Mouse (Mus musculus): ENCODE measurements around the gene Pfdn5. TPM values are rescaled to one million over a fixed set of nuclear protein-coding genes. Genes with fewer than 3 reads are reported as not detected.

Gene Pfdn5
- polyA plus RNA-seq, 1 experiment from 2014 or later: 283 TPM

DNA sequence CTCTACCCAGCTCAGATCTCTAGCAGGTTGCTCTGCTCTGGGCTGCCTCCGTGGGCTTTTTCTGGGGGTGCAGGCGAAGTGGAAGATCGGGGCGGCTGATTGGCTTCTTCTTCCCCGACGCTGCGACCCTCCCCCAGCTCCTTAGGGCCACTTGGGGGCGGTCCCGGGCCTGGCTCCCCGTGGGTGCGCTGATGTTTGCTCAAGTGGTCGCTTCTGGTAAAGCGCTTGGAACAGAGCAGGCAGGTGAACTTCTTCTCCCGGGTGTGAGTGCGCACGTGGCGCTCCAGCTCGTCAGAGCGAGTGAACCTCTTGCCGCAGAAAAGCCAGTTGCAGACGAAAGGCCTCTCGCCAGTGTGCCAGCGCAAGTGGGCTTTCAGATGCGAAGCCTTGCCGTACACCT is 32.2 kb downstream of the Pfdn5 start:
- peak overlapping the region; percentile 30 for H3K4me2 ChIP-seq (ENCODE audit: low read depth, low read length)
- no peaks in the 10 kb centered on the region for H3K36me3 ChIP-seq (ENCODE audit: control insufficient read depth, insufficient read depth, low read length)
- H3K9ac ChIP-seq (ENCODE audit: low read depth, low read length): 0 out of 2 replicates have a peak overlapping the region, but pooled peaks have one; percentile 16
- ATAC-seq: no peak
- peak overlapping the region; percentile 21; the same call in 1 of the 2 replicates for H3K4me3 ChIP-seq (ENCODE audit: low read length)
- peaks cover 29% of the 10 kb centered on the region for H3K27me3 ChIP-seq (replicated peaks; ENCODE audit: control insufficient read depth, insufficient read depth, low read length)
- H3K9me3 ChIP-seq (ENCODE audit: control insufficient read depth, low read length): no peaks in the 10 kb centered on the region
- no peak overlapping the region for H3K27ac ChIP-seq (ENCODE audit: low read length)
- 4% methylated on average over 25 of the region's 25 CpGs for WGBS
- peaks cover 17% of the 10 kb centered on the region for H3K4me1 ChIP-seq (ENCODE audit: control insufficient read depth, insufficient read depth, low read length)

DNA sequence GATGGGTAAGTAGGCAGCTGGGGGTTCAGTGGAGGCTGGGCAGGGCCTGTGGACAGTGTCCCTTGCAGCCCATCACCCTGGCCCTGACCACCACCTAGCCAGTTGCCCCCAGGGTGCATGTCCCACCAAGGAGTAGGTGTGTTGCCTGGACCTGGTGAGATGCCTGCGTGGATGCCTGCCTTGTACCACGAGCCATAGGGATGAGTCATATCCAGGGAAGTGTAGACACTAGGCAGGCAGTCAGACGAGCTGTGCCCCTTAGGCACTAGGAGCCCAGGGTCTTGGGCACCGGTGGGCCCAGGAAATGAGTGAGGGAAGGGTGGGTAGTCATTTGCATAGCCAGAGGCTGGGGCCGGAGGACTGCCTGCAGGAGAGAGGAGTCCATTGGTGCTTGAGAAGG is 32.9 kb downstream of the Pfdn5 start:
- Histone ChIP-seq H3K27ac (ENCODE audit: low read length) (no peak overlapping the region), H3K4me2 (ENCODE audit: low read depth, low read length) (no peak overlapping the region), H3K36me3 (ENCODE audit: control insufficient read depth, insufficient read depth, low read length) (no peaks in the 10 kb centered on the region), H3K9ac (ENCODE audit: low read depth, low read length) (no peak overlapping the region), H3K4me3 (ENCODE audit: low read length) (no peak overlapping the region), H3K9me3 (ENCODE audit: control insufficient read depth, low read length) (no peaks in the 10 kb centered on the region), H3K4me1 (ENCODE audit: control insufficient read depth, insufficient read depth, low read length) (peaks cover 17% of the 10 kb centered on the region), H3K27me3 (replicated peaks; ENCODE audit: control insufficient read depth, insufficient read depth, low read length) (peaks cover 29% of the 10 kb centered on the region)
- 40% methylated on average over 5 of the region's 5 CpGs for WGBS
- no peak for ATAC-seq

DNA sequence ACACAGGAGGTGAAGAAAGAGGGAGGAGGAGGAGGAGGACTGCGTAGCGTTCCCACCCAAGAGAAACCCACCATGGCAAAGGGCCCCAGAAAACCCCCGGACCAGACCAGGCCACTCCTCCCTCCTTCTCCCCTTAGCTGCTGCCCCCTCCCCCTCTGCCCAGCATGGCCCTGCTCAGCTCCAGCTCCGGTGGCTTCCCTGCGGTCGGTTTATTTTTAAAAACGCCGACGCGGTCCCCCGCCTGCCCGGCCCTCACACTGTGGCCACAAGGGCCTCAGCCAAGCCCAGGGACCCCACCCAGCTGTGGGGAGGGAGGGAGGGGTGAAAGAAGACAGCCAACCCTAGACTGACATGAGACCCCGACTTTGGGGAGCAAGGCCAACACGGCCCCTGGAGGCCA is 36.7 kb downstream of the Pfdn5 start:
- peaks cover 24% of the 10 kb centered on the region for H3K27me3 ChIP-seq (replicated peaks; ENCODE audit: control insufficient read depth, insufficient read depth, low read length)
- peak overlapping the region; percentile 54 for H3K9ac ChIP-seq (ENCODE audit: low read depth, low read length)
- H3K9me3 ChIP-seq (ENCODE audit: control insufficient read depth, low read length): no peaks in the 10 kb centered on the region
- H3K36me3 ChIP-seq (ENCODE audit: control insufficient read depth, insufficient read depth, low read length): no peaks in the 10 kb centered on the region
- peak overlapping the region; percentile 41 for H3K4me2 ChIP-seq (ENCODE audit: low read depth, low read length)
- H3K4me1 ChIP-seq (ENCODE audit: control insufficient read depth, insufficient read depth, low read length): peaks cover 17% of the 10 kb centered on the region
- no peak for ATAC-seq
- 10% methylated on average over 14 of the region's 14 CpGs for WGBS
- H3K27ac ChIP-seq (ENCODE audit: low read length): no peak overlapping the region
- peak overlapping the region; percentile 26 for H3K4me3 ChIP-seq (ENCODE audit: low read length)

DNA sequence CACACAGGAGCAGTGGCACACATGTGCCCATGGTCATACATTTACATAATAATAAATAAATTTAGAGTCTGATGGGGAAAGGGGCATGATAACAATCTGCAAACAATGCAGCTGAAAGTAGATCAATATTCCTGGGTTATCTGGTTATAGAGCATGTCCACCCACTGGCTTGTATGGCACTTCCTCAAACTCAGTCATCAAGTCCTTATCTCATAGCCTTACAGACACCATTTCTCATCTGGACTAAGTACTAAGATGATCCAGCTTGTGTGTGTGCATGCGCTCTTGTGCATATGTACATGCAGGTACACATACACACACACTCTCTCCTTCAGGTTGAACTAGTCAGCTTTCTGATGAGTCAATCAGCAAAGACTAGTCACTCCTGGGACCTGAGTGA is 38.8 kb downstream of the Pfdn5 start:
- Histone ChIP-seq H3K4me1 (ENCODE audit: control insufficient read depth, insufficient read depth, low read length) (peaks cover 12% of the 10 kb centered on the region; the same call in 1 of the 2 replicates), H3K4me2 (ENCODE audit: low read depth, low read length) (no peak overlapping the region), H3K9me3 (ENCODE audit: control insufficient read depth, low read length) (no peaks in the 10 kb centered on the region), H3K27me3 (replicated peaks; ENCODE audit: control insufficient read depth, insufficient read depth, low read length) (peaks cover 12% of the 10 kb centered on the region), H3K9ac (ENCODE audit: low read depth, low read length) (no peak overlapping the region), H3K36me3 (ENCODE audit: control insufficient read depth, insufficient read depth, low read length) (no peaks in the 10 kb centered on the region), H3K27ac (ENCODE audit: low read length) (no peak overlapping the region), H3K4me3 (ENCODE audit: low read length) (no peak overlapping the region)
- ATAC-seq: no peak
- WGBS: 87% methylated on average over 1 of the region's 1 CpGs

DNA sequence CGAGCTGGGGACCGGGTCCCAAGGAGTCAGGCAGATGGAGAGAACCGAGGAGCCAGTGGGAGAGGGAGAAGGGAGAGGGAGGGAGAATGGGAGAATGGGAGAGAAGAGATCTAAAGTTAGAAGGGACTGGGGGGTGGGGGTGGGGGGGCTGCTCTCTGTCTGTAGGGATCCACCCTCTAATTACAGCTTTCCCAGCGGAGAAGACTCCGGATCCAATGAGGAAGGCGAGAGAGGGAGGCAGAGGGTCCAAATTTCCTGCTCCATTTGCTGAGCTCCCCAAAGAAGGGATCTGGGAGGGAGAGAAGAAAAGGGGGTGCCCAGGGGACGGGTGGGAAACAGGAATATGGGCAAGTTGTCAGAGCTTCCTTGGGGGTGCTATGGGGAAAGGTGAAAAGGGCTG is 40.3 kb downstream of the Pfdn5 start:
- H3K9me3 ChIP-seq (ENCODE audit: control insufficient read depth, low read length): no peaks in the 10 kb centered on the region
- peaks cover 24% of the 10 kb centered on the region for H3K4me1 ChIP-seq (ENCODE audit: control insufficient read depth, insufficient read depth, low read length)
- H3K27ac ChIP-seq (ENCODE audit: low read length): no peak overlapping the region
- ATAC-seq: no peak
- H3K9ac ChIP-seq (ENCODE audit: low read depth, low read length): peak overlapping the region; percentile 27; the same call in 1 of the 2 replicates
- WGBS: 18% methylated on average over 7 of the region's 7 CpGs
- H3K4me3 ChIP-seq (ENCODE audit: low read length): peak overlapping the region; percentile 16; the same call in 1 of the 2 replicates
- H3K36me3 ChIP-seq (ENCODE audit: control insufficient read depth, insufficient read depth, low read length): no peaks in the 10 kb centered on the region
- H3K4me2 ChIP-seq (ENCODE audit: low read depth, low read length): peak overlapping the region; percentile 42; the same call in 1 of the 2 replicates
- H3K27me3 ChIP-seq (replicated peaks; ENCODE audit: control insufficient read depth, insufficient read depth, low read length): peaks cover 12% of the 10 kb centered on the region

DNA sequence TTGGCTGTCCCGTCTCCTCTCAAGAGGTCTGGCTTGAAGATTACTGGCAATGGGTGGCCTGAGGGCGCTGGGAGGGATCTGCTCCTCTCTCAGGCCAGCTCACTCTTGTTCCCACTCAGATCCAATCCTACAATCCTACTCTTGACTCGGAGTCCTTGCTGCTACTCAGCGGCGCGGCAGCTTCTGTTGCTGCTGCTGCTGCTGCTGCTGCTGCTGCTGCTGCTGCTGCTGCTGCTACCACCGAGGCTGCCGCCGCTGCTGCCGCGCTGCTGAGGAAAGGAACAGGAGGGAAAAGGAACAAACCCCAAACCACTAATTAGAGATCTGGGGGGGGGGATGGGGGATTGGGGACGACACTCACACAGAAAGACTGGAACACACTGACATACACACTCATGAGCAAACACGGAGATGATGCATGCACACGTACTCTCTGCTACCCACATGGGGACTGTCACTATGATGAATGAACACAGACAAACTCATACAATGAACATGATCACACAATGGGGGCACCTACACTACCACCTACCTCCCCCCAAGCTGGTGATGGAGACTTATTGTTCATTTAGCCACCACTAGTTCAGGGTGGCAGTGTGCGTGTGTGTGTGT is 40.9 kb downstream of the Pfdn5 start, which contains the start of gene Sp7:
Gene Sp7, minus strand, starts transcription at position 450 of the 612 bp plus-strand sequence.
- WGBS: 7% methylated on average over 15 of the region's 15 CpGs
- Histone ChIP-seq H3K9me3 (ENCODE audit: control insufficient read depth, low read length) (no peaks in the 10 kb centered on the region), H3K4me1 (ENCODE audit: control insufficient read depth, insufficient read depth, low read length) (peaks cover 25% of the 10 kb centered on the region), H3K27ac (ENCODE audit: low read length) (no peak within 1 kb of the TSS), H3K9ac (ENCODE audit: low read depth, low read length) (peak within 1 kb of the TSS; percentile 27), H3K4me2 (ENCODE audit: low read depth, low read length) (peak within 1 kb of the TSS; percentile 42), H3K4me3 (ENCODE audit: low read length) (peak within 1 kb of the TSS; percentile 16), H3K36me3 (ENCODE audit: control insufficient read depth, insufficient read depth, low read length) (no peaks in the 10 kb centered on the region), H3K27me3 (replicated peaks; ENCODE audit: control insufficient read depth, insufficient read depth, low read length) (peaks cover 12% of the 10 kb centered on the region)
- no peak for ATAC-seq

DNA sequence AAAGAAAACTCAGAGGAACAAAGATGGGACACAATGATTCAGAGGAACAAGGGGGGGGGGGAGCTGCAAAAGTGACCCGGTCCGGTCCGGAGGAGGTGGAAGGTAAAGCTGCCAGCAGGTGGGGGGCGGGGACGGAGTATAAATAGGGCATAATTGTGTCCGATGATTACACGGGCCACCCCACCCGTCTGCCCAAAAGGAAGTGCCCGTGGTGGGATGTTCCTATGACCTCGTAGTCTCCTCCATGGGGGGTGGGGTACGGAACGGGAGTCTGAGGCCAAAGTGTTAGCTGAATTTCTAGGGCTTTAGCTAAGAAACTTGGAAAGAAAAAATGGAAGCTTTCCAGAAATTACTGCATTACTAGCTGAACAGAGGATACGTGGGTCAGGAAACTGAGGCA is 44.1 kb downstream of the Pfdn5 start:
- no peak overlapping the region for H3K4me3 ChIP-seq (ENCODE audit: low read length)
- WGBS: 21% methylated on average over 13 of the region's 13 CpGs
- no peak overlapping the region for H3K27ac ChIP-seq (ENCODE audit: low read length)

DNA sequence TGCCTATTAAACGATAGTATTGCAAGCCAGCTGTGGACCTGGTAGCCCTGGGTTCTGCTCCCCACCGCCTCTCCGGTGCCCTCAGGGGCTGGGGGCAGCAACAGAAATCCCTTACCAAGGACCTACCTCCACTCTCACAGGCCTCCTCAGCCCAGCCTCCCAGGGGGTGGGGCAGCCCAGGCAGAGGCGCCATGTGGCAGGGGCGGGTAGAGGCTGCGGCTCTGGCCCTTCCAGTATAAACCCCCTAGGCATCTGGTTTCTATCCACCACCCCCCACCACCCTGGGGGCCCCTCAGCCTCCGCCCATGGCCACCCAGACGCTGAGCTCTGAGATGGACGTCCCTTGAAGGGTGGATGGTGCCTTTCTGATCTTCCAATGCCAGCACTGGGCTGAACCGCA is 44.8 kb downstream of the Pfdn5 start:
- Histone ChIP-seq H3K4me1 (ENCODE audit: control insufficient read depth, insufficient read depth, low read length) (peaks cover 22% of the 10 kb centered on the region), H3K9ac (ENCODE audit: low read depth, low read length) (peak overlapping the region; percentile 41; the same call in 1 of the 2 replicates), H3K4me2 (ENCODE audit: low read depth, low read length) (peak overlapping the region; percentile 38), H3K36me3 (ENCODE audit: control insufficient read depth, insufficient read depth, low read length) (no peaks in the 10 kb centered on the region), H3K27me3 (replicated peaks; ENCODE audit: control insufficient read depth, insufficient read depth, low read length) (peaks cover 8% of the 10 kb centered on the region), H3K4me3 (ENCODE audit: low read length) (0 out of 2 replicates have a peak overlapping the region, but pooled peaks have one; percentile 5), H3K9me3 (ENCODE audit: control insufficient read depth, low read length) (no peaks in the 10 kb centered on the region), H3K27ac (ENCODE audit: low read length) (no peak overlapping the region)
- WGBS: 13% methylated on average over 10 of the region's 10 CpGs
- ATAC-seq: peak; percentile 69; the same call in 1 of the 2 replicates

More for the DNA sequence above, 44.1 kb downstream of the Pfdn5 start:
- no peak for ATAC-seq
- Histone ChIP-seq H3K4me1 (ENCODE audit: control insufficient read depth, insufficient read depth, low read length) (peaks cover 22% of the 10 kb centered on the region), H3K36me3 (ENCODE audit: control insufficient read depth, insufficient read depth, low read length) (no peaks in the 10 kb centered on the region), H3K27me3 (replicated peaks; ENCODE audit: control insufficient read depth, insufficient read depth, low read length) (peaks cover 9% of the 10 kb centered on the region), H3K4me2 (ENCODE audit: low read depth, low read length) (peak overlapping the region; percentile 16; the same call in 1 of the 2 replicates), H3K9me3 (ENCODE audit: control insufficient read depth, low read length) (no peaks in the 10 kb centered on the region), H3K9ac (ENCODE audit: low read depth, low read length) (no peak overlapping the region)

DNA sequence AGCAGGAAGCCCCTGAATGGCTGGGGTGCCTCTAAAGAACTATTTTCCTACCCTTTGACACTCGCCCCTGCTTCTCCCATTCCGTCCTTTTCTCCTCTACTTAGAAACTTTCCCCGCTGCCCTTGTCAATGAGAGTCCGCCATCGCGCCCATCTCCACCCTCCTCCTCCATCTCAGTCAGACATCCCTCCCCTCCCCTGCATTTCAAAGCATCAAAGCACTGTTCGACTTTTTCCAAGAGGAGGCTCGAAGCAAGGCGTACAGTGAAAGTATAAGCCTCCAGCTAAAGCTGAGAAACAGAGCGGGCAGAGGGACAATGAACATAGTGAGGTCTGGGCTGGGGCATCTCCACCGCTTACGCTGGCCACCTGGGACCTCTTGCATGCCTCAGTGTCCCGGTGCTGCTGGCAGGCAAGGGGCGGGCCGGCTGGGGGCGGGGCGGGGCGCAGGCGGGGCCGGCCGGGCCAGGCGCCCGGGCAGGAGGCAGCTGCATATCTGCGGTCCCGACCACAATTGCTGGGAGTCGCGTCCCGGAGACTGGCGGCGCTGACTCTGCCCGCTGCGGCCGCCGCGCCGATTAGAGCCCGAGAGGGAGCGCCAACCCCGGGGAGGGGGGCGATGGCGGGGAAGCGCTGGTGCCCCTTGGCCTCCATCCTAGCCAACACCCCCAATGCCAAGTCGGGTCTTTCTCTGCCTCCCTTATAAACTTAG is 50.7 kb downstream of the Pfdn5 start:
- ATAC-seq: peak; percentile 89
- Histone ChIP-seq H3K27ac (ENCODE audit: low read length) (peak overlapping the region; percentile 70), H3K4me2 (ENCODE audit: low read depth, low read length) (peak overlapping the region; percentile 97), H3K36me3 (ENCODE audit: control insufficient read depth, insufficient read depth, low read length) (no peaks in the 10 kb centered on the region), H3K9ac (ENCODE audit: low read depth, low read length) (peak overlapping the region; percentile 79), H3K27me3 (replicated peaks; ENCODE audit: control insufficient read depth, insufficient read depth, low read length) (no peaks in the 10 kb centered on the region), H3K4me3 (ENCODE audit: low read length) (peak overlapping the region; percentile 72), H3K9me3 (ENCODE audit: control insufficient read depth, low read length) (no peaks in the 10 kb centered on the region), H3K4me1 (ENCODE audit: control insufficient read depth, insufficient read depth, low read length) (peaks cover 15% of the 10 kb centered on the region)
- WGBS: under 1% methylated on average over 43 of the region's 43 CpGs
